Mouse (Mus musculus): ENCODE measurements around the gene Hypk. TPM values are rescaled to one million over a fixed set of nuclear protein-coding genes. Genes with fewer than 3 reads are reported as not detected.
"Not testable (repeated sequence)": the region's sequence is repeated elsewhere in the genome, so short reads cannot be mapped to it uniquely, and the experiment has no call there.

Gene Hypk
- polyA plus RNA-seq, 1 experiment, result 11.8 TPM

GRCm38 (mm10) chr2:121450093-121450492 is 3.0 kb upstream of the Hypk start:
- TF ChIP-seq MAX (IDR thresholded peaks at IDR 0.05), result no peak

GRCm38 (mm10) chr2:121452361-121452760 is 729 bp upstream of the Hypk start:
- Histone ChIP-seq H3K36me3 (ENCODE audit: control insufficient read depth, insufficient read depth) (peaks cover 36% of the 10 kb centered on the region), H3ac (ENCODE audit: control insufficient read depth, insufficient read length, low read depth) (no peak overlapping the region), H3K79me2 (ENCODE audit: control insufficient read depth, insufficient read depth) (peaks cover 51% of the 10 kb centered on the region), H3K27me3 (ENCODE audit: control insufficient read depth, insufficient read depth, insufficient read length) (no peaks in the 10 kb centered on the region), H3K4me3 (ENCODE audit: insufficient read depth, poor library complexity, severe bottlenecking) (no peak overlapping the region), H3K79me3 (ENCODE audit: low read depth) (peaks cover 22% of the 10 kb centered on the region)
- TF ChIP-seq FOSL1 (IDR thresholded peaks at IDR 0.05; ENCODE audit: insufficient read depth, low read length, poor library complexity, severe bottlenecking) (no peak), USF1 (IDR thresholded peaks at IDR 0.05; ENCODE audit: low read depth) (no peak), CTCF (IDR thresholded peaks at IDR 0.05; ENCODE audit: control insufficient read depth, insufficient read depth, insufficient read length) (no peak), MYOD1 (IDR thresholded peaks at IDR 0.05; ENCODE audit: control insufficient read depth, insufficient read length, low read depth) (no peak), MYOG (IDR thresholded peaks at IDR 0.05; ENCODE audit: control insufficient read depth, extremely low read depth, insufficient read length) (no peak), MAX (IDR thresholded peaks at IDR 0.05) (no peak), CEBPB (IDR thresholded peaks at IDR 0.05; ENCODE audit: low read depth) (no peak)

More at GRCm38 (mm10) chr2:121450093-121450492, 3.0 kb upstream of the Hypk start:
- Histone ChIP-seq H3K4me3 (ENCODE audit: insufficient read depth, poor library complexity, severe bottlenecking) (peak overlapping the region; percentile 92), H3K36me3 (ENCODE audit: control insufficient read depth, insufficient read depth) (peaks cover 36% of the 10 kb centered on the region), H3ac (ENCODE audit: control insufficient read depth, insufficient read length, low read depth) (peak overlapping the region; percentile 83), H3K27me3 (ENCODE audit: control insufficient read depth, insufficient read depth, insufficient read length) (no peaks in the 10 kb centered on the region), H3K79me3 (ENCODE audit: low read depth) (peaks cover 21% of the 10 kb centered on the region), H3K79me2 (ENCODE audit: control insufficient read depth, insufficient read depth) (peaks cover 45% of the 10 kb centered on the region)

GRCm38 (mm10) chr2:121453917-121454316 is 827 bp downstream of the Hypk start:
- H3K4me3 ChIP-seq (ENCODE audit: insufficient read depth, poor library complexity, severe bottlenecking), result no peak overlapping the region
- H3K36me3 ChIP-seq (ENCODE audit: control insufficient read depth, insufficient read depth), result peaks cover 48% of the 10 kb centered on the region
- peaks cover 65% of the 10 kb centered on the region for H3K79me2 ChIP-seq (ENCODE audit: control insufficient read depth, insufficient read depth)
- no peak overlapping the region for H3ac ChIP-seq (ENCODE audit: control insufficient read depth, insufficient read length, low read depth)
- H3K27me3 ChIP-seq (ENCODE audit: control insufficient read depth, insufficient read depth, insufficient read length), result no peaks in the 10 kb centered on the region
- TF ChIP-seq MAX (IDR thresholded peaks at IDR 0.05) (no peak), FOSL1 (IDR thresholded peaks at IDR 0.05; ENCODE audit: insufficient read depth, low read length, poor library complexity, severe bottlenecking) (no peak), CEBPB (IDR thresholded peaks at IDR 0.05; ENCODE audit: low read depth) (no peak), MYOD1 (IDR thresholded peaks at IDR 0.05; ENCODE audit: control insufficient read depth, insufficient read length, low read depth) (no peak), USF1 (IDR thresholded peaks at IDR 0.05; ENCODE audit: low read depth) (no peak), MYOG (IDR thresholded peaks at IDR 0.05; ENCODE audit: control insufficient read depth, extremely low read depth, insufficient read length) (no peak), CTCF (IDR thresholded peaks at IDR 0.05; ENCODE audit: control insufficient read depth, insufficient read depth, insufficient read length) (no peak)
- H3K79me3 ChIP-seq (ENCODE audit: low read depth), result peaks cover 31% of the 10 kb centered on the region

GRCm38 (mm10) chr2:121455534-121455933 is 2.4 kb downstream of the Hypk start:
- H3K79me3 ChIP-seq (ENCODE audit: low read depth), result peaks cover 21% of the 10 kb centered on the region
- TF ChIP-seq CEBPB (IDR thresholded peaks at IDR 0.05; ENCODE audit: low read depth) (no peak), FOSL1 (IDR thresholded peaks at IDR 0.05; ENCODE audit: insufficient read depth, low read length, poor library complexity, severe bottlenecking) (no peak), MYOD1 (IDR thresholded peaks at IDR 0.05; ENCODE audit: control insufficient read depth, insufficient read length, low read depth) (no peak), MAX (IDR thresholded peaks at IDR 0.05) (no peak), USF1 (IDR thresholded peaks at IDR 0.05; ENCODE audit: low read depth) (no peak), MYOG (IDR thresholded peaks at IDR 0.05; ENCODE audit: control insufficient read depth, extremely low read depth, insufficient read length) (no peak), CTCF (IDR thresholded peaks at IDR 0.05; ENCODE audit: control insufficient read depth, insufficient read depth, insufficient read length) (no peak)
- peaks cover 52% of the 10 kb centered on the region for H3K79me2 ChIP-seq (ENCODE audit: control insufficient read depth, insufficient read depth)
- no peaks in the 10 kb centered on the region for H3K27me3 ChIP-seq (ENCODE audit: control insufficient read depth, insufficient read depth, insufficient read length)
- no peak overlapping the region for H3K4me3 ChIP-seq (ENCODE audit: insufficient read depth, poor library complexity, severe bottlenecking)
- H3K36me3 ChIP-seq (ENCODE audit: control insufficient read depth, insufficient read depth), result peaks cover 47% of the 10 kb centered on the region
- H3ac ChIP-seq (ENCODE audit: control insufficient read depth, insufficient read length, low read depth), result no peak overlapping the region

- H3ac ChIP-seq (ENCODE audit: control insufficient read depth, insufficient read length, low read depth), result peak within 1 kb of the TSS; percentile 75
- peaks cover 39% of the 10 kb centered on the region for H3K79me2 ChIP-seq (ENCODE audit: control insufficient read depth, insufficient read depth)
- peaks cover 36% of the 10 kb centered on the region for H3K36me3 ChIP-seq (ENCODE audit: control insufficient read depth, insufficient read depth)
- peaks cover 12% of the 10 kb centered on the region for H3K79me3 ChIP-seq (ENCODE audit: low read depth)
- peak within 1 kb of the TSS; percentile 56 for H3K4me3 ChIP-seq (ENCODE audit: insufficient read depth, poor library complexity, severe bottlenecking)
- peak; percentile 80 for TF ChIP-seq MAX (IDR thresholded peaks at IDR 0.05)
- TF ChIP-seq USF1 (IDR thresholded peaks at IDR 0.05; ENCODE audit: low read depth), result no peak
- no peaks in the 10 kb centered on the region for H3K27me3 ChIP-seq (ENCODE audit: control insufficient read depth, insufficient read depth, insufficient read length)
Observed at GRCm38 (mm10) chr2:121456692-121457642, 3.9 kb downstream of the Hypk start, which contains the start of gene Serinc4. Gene Serinc4 (minus strand): TSS chr2:121456781.

GRCm38 (mm10) chr2:121460071-121460470 is 7.0 kb downstream of the Hypk start:
- TF ChIP-seq MAX (IDR thresholded peaks at IDR 0.05), result no peak
- no peak for TF ChIP-seq CTCF (IDR thresholded peaks at IDR 0.05; ENCODE audit: control insufficient read depth, insufficient read depth, insufficient read length)

GRCm38 (mm10) chr2:121468982-121469381 is 15.9 kb downstream of the Hypk start:
- H3ac ChIP-seq (ENCODE audit: control insufficient read depth, insufficient read length, low read depth); H3K4me3 ChIP-seq (ENCODE audit: insufficient read depth, poor library complexity, severe bottlenecking); H3K79me3 ChIP-seq (ENCODE audit: low read depth); H3K36me3 ChIP-seq (ENCODE audit: control insufficient read depth, insufficient read depth); H3K27me3 ChIP-seq (ENCODE audit: control insufficient read depth, insufficient read depth, insufficient read length): not testable (repeated sequence)
- peaks cover 24% of the 10 kb centered on the region for H3K79me2 ChIP-seq (ENCODE audit: control insufficient read depth, insufficient read depth)

More at GRCm38 (mm10) chr2:121460071-121460470, 7.0 kb downstream of the Hypk start:
- H3K4me3 ChIP-seq (ENCODE audit: insufficient read depth, poor library complexity, severe bottlenecking), result no peak overlapping the region
- peaks cover 14% of the 10 kb centered on the region for H3K36me3 ChIP-seq (ENCODE audit: control insufficient read depth, insufficient read depth)
- peaks cover 9% of the 10 kb centered on the region for H3K79me3 ChIP-seq (ENCODE audit: low read depth)
- no peak overlapping the region for H3ac ChIP-seq (ENCODE audit: control insufficient read depth, insufficient read length, low read depth)
- no peaks in the 10 kb centered on the region for H3K27me3 ChIP-seq (ENCODE audit: control insufficient read depth, insufficient read depth, insufficient read length)
- peaks cover 21% of the 10 kb centered on the region for H3K79me2 ChIP-seq (ENCODE audit: control insufficient read depth, insufficient read depth)

GRCm38 (mm10) chr2:121472783-121473182 is 19.7 kb downstream of the Hypk start:
- not testable (repeated sequence) for H3K27me3 ChIP-seq (ENCODE audit: control insufficient read depth, insufficient read depth, insufficient read length); H3K36me3 ChIP-seq (ENCODE audit: control insufficient read depth, insufficient read depth); H3K79me3 ChIP-seq (ENCODE audit: low read depth); H3ac ChIP-seq (ENCODE audit: control insufficient read depth, insufficient read length, low read depth); H3K4me3 ChIP-seq (ENCODE audit: insufficient read depth, poor library complexity, severe bottlenecking)
- peaks cover 24% of the 10 kb centered on the region for H3K79me2 ChIP-seq (ENCODE audit: control insufficient read depth, insufficient read depth)

All from C2C12 (cell line).